Mouse (Mus musculus): ENCODE results near the gene Mbd3. TPM values are rescaled to one million over a fixed set of nuclear protein-coding genes. Genes with fewer than 3 reads are reported as not detected.

Mbd3 gene
- polyA plus RNA-seq (2014; fragmentation: Illumina TruSeq; extraction: RNeasy Lipid Tissue Mini Kit (QIAGEN cat#74804); ENCODE audit: low read depth, low replicate concordance) = not detected

GRCm38 (mm10) chr10:80399191-80399972, at the start of gene Mbd3:
Mbd3 (minus strand) TSS chr10:80399550.

GRCm38 (mm10) chr10:80433513-80434232, 34.3 kb upstream of the Mbd3 start, which contains the start of gene Tcf3:
Tcf3 (minus strand) TSS chr10:80433647.

GRCm38 (mm10) chr10:80406684-80407501, 7.5 kb upstream of the Mbd3 start, which contains the start of gene Uqcr11:
Uqcr11 (minus strand) TSS chr10:80406830.

GRCm38 (mm10) chr10:80387522-80387959, 11.8 kb downstream of the Mbd3 start, which contains the start of gene Mex3d:
Mex3d (minus strand) TSS chr10:80387659.

GRCm38 (mm10) chr10:80356001-80356682, 43.2 kb downstream of the Mbd3 start, which contains the start of gene Plk5:
Plk5 (plus strand) TSS chr10:80356459.

GRCm38 (mm10) chr10:80348244-80348781, 51.0 kb downstream of the Mbd3 start, which contains the start of gene Adamtsl5:
Adamtsl5 (minus strand) TSS chr10:80348412.

Other genes starting within 250 kb of the Mbd3 start
- gene Cirbp, start 233.6 kb downstream of the Mbd3 start, polyA plus RNA-seq (2014; fragmentation: Illumina TruSeq; extraction: RNeasy Lipid Tissue Mini Kit (QIAGEN cat#74804); ENCODE audit: low read depth, low replicate concordance) = 21.3 TPM
- 1.0 TPM for gene 1600002K03Rik, start 226.6 kb downstream of the Mbd3 start, polyA plus RNA-seq (2014; fragmentation: Illumina TruSeq; extraction: RNeasy Lipid Tissue Mini Kit (QIAGEN cat#74804); ENCODE audit: low read depth, low replicate concordance)
- 2.2 TPM for gene Efna2, start 220.1 kb downstream of the Mbd3 start, polyA plus RNA-seq (2014; fragmentation: Illumina TruSeq; extraction: RNeasy Lipid Tissue Mini Kit (QIAGEN cat#74804); ENCODE audit: low read depth, low replicate concordance)
- 7.3 TPM for gene Mum1, start 173.1 kb downstream of the Mbd3 start, polyA plus RNA-seq (2014; fragmentation: Illumina TruSeq; extraction: RNeasy Lipid Tissue Mini Kit (QIAGEN cat#74804); ENCODE audit: low read depth, low replicate concordance)
- gene Ndufs7, start 150.4 kb downstream of the Mbd3 start, polyA plus RNA-seq (2014; fragmentation: Illumina TruSeq; extraction: RNeasy Lipid Tissue Mini Kit (QIAGEN cat#74804); ENCODE audit: low read depth, low replicate concordance) = 5.8 TPM
- 2.7 TPM for gene Gamt, start 138.5 kb downstream of the Mbd3 start, polyA plus RNA-seq (2014; fragmentation: Illumina TruSeq; extraction: RNeasy Lipid Tissue Mini Kit (QIAGEN cat#74804); ENCODE audit: low read depth, low replicate concordance)
- 17.0 TPM for gene Dazap1, start 138.1 kb downstream of the Mbd3 start, polyA plus RNA-seq (2014; fragmentation: Illumina TruSeq; extraction: RNeasy Lipid Tissue Mini Kit (QIAGEN cat#74804); ENCODE audit: low read depth, low replicate concordance)
- not detected for gene Rps15, start 107.1 kb downstream of the Mbd3 start, polyA plus RNA-seq (2014; fragmentation: Illumina TruSeq; extraction: RNeasy Lipid Tissue Mini Kit (QIAGEN cat#74804); ENCODE audit: low read depth, low replicate concordance)
- not detected for gene Apc2, start 103.6 kb downstream of the Mbd3 start, polyA plus RNA-seq (2014; fragmentation: Illumina TruSeq; extraction: RNeasy Lipid Tissue Mini Kit (QIAGEN cat#74804); ENCODE audit: low read depth, low replicate concordance)
- 1.4 TPM for gene 2310011J03Rik, start 79.0 kb downstream of the Mbd3 start, polyA plus RNA-seq (2014; fragmentation: Illumina TruSeq; extraction: RNeasy Lipid Tissue Mini Kit (QIAGEN cat#74804); ENCODE audit: low read depth, low replicate concordance)
- not detected for gene Pcsk4, start 70.1 kb downstream of the Mbd3 start, polyA plus RNA-seq (2014; fragmentation: Illumina TruSeq; extraction: RNeasy Lipid Tissue Mini Kit (QIAGEN cat#74804); ENCODE audit: low read depth, low replicate concordance)
- gene Reep6, start 69.6 kb downstream of the Mbd3 start, polyA plus RNA-seq (2014; fragmentation: Illumina TruSeq; extraction: RNeasy Lipid Tissue Mini Kit (QIAGEN cat#74804); ENCODE audit: low read depth, low replicate concordance) = not detected
- 0.82 TPM for gene Adamtsl5, start 51.1 kb downstream of the Mbd3 start, polyA plus RNA-seq (2014; fragmentation: Illumina TruSeq; extraction: RNeasy Lipid Tissue Mini Kit (QIAGEN cat#74804); ENCODE audit: low read depth, low replicate concordance)
- not detected for gene Plk5, start 43.1 kb downstream of the Mbd3 start, polyA plus RNA-seq (2014; fragmentation: Illumina TruSeq; extraction: RNeasy Lipid Tissue Mini Kit (QIAGEN cat#74804); ENCODE audit: low read depth, low replicate concordance)
- gene Mex3d, start 11.9 kb downstream of the Mbd3 start, polyA plus RNA-seq (2014; fragmentation: Illumina TruSeq; extraction: RNeasy Lipid Tissue Mini Kit (QIAGEN cat#74804); ENCODE audit: low read depth, low replicate concordance) = 13.4 TPM
- gene Uqcr11, start 7.3 kb upstream of the Mbd3 start, polyA plus RNA-seq (2014; fragmentation: Illumina TruSeq; extraction: RNeasy Lipid Tissue Mini Kit (QIAGEN cat#74804); ENCODE audit: low read depth, low replicate concordance) = not detected
- 3.1 TPM for gene Tcf3, start 34.1 kb upstream of the Mbd3 start, polyA plus RNA-seq (2014; fragmentation: Illumina TruSeq; extraction: RNeasy Lipid Tissue Mini Kit (QIAGEN cat#74804); ENCODE audit: low read depth, low replicate concordance)
- not detected for gene Onecut3, start 95.3 kb upstream of the Mbd3 start, polyA plus RNA-seq (2014; fragmentation: Illumina TruSeq; extraction: RNeasy Lipid Tissue Mini Kit (QIAGEN cat#74804); ENCODE audit: low read depth, low replicate concordance)
- gene Atp8b3, start 139.6 kb upstream of the Mbd3 start, polyA plus RNA-seq (2014; fragmentation: Illumina TruSeq; extraction: RNeasy Lipid Tissue Mini Kit (QIAGEN cat#74804); ENCODE audit: low read depth, low replicate concordance) = not detected
- gene Rexo1, start 162.0 kb upstream of the Mbd3 start, polyA plus RNA-seq (2014; fragmentation: Illumina TruSeq; extraction: RNeasy Lipid Tissue Mini Kit (QIAGEN cat#74804); ENCODE audit: low read depth, low replicate concordance) = 0.52 TPM
- gene Klf16, start 177.8 kb upstream of the Mbd3 start, polyA plus RNA-seq (2014; fragmentation: Illumina TruSeq; extraction: RNeasy Lipid Tissue Mini Kit (QIAGEN cat#74804); ENCODE audit: low read depth, low replicate concordance) = 1.2 TPM
- gene Abhd17a, start 190.8 kb upstream of the Mbd3 start, polyA plus RNA-seq (2014; fragmentation: Illumina TruSeq; extraction: RNeasy Lipid Tissue Mini Kit (QIAGEN cat#74804); ENCODE audit: low read depth, low replicate concordance) = not detected
- gene Scamp4, start 203.3 kb upstream of the Mbd3 start, polyA plus RNA-seq (2014; fragmentation: Illumina TruSeq; extraction: RNeasy Lipid Tissue Mini Kit (QIAGEN cat#74804); ENCODE audit: low read depth, low replicate concordance) = 1.0 TPM
- gene Adat3, start 203.3 kb upstream of the Mbd3 start, polyA plus RNA-seq (2014; fragmentation: Illumina TruSeq; extraction: RNeasy Lipid Tissue Mini Kit (QIAGEN cat#74804); ENCODE audit: low read depth, low replicate concordance) = not detected
- gene Gm49322, start 206.5 kb upstream of the Mbd3 start, polyA plus RNA-seq (2014; fragmentation: Illumina TruSeq; extraction: RNeasy Lipid Tissue Mini Kit (QIAGEN cat#74804); ENCODE audit: low read depth, low replicate concordance) = not detected
- 2.0 TPM for gene Csnk1g2, start 223.3 kb upstream of the Mbd3 start, polyA plus RNA-seq (2014; fragmentation: Illumina TruSeq; extraction: RNeasy Lipid Tissue Mini Kit (QIAGEN cat#74804); ENCODE audit: low read depth, low replicate concordance)